Mouse (Mus musculus) neural tube, embryonic 14.5 days (tissue): ENCODE data around the gene Chrnb2. TPM values are rescaled to one million over a fixed set of nuclear protein-coding genes. Genes with fewer than 3 reads are reported as not detected.
A peak's percentile ranks its signal among the peaks of the same experiment; 100 is the strongest.

Experiments
- ATAC-seq: fragments of 200-750 bp; cut with Nextera tagmentation; 2 replicates; pipeline ENCODE4 v1.8.0; 2017; ENCODE audit warnings: low read depth, mild to moderate bottlenecking, moderate TSS enrichment, moderate library complexity
- H3K27ac ChIP-seq: fragments of 300-500 bp; sonication (generic); 2 replicates; pipeline ENCODE4 v1.5.1; 2014; ENCODE audit warnings: low read depth, mild to moderate bottlenecking, control low read depth, low read length, moderate library complexity, mixed read lengths
- H3K27me3 ChIP-seq: fragments of 300-500 bp; sonication (generic); 2 replicates; pipeline ENCODE4 v1.6.1; 2014; ENCODE audit warnings: low read length; ENCODE audit not compliant: control insufficient read depth, insufficient read depth
- H3K36me3 ChIP-seq: fragments of 300-500 bp; sonication (generic); 2 replicates; pipeline ENCODE4 v1.6.1; 2014; ENCODE audit warnings: low read length, mixed read lengths; ENCODE audit not compliant: control insufficient read depth, insufficient read depth
- H3K4me1 ChIP-seq: fragments of 300-500 bp; sonication (generic); 2 replicates; pipeline ENCODE4 v1.6.1; 2014; ENCODE audit warnings: low read length; ENCODE audit not compliant: control insufficient read depth, insufficient read depth
- H3K4me2 ChIP-seq: fragments of 300-500 bp; sonication (generic); 2 replicates; pipeline ENCODE4 v1.6.1; 2014; ENCODE audit warnings: mild to moderate bottlenecking, low read depth, low read length, control low read depth
- H3K4me3 ChIP-seq: fragments of 300-500 bp; sonication (generic); 2 replicates; pipeline ENCODE4 v1.5.1; 2014; ENCODE audit warnings: low read depth, low read length, control low read depth, mixed read lengths
- H3K9ac ChIP-seq: fragments of 300-500 bp; sonication (generic); replicated peaks from 2 replicates; pipeline ENCODE4 v1.6.1; 2014; ENCODE audit warnings: low read depth, mild to moderate bottlenecking, control low read depth, low read length, mixed read lengths
- H3K9me3 ChIP-seq: fragments of 300-500 bp; sonication (generic); 2 replicates; pipeline ENCODE4 v1.6.1; 2016; ENCODE audit warnings: low read length; ENCODE audit not compliant: control insufficient read depth
- WGBS: fragments of 180-500 bp; shearing (Covaris S2); extraction: QIAGEN DNeasy Blood & Tissue Kit; methylation state at CpG from one replicate; pipeline ENCODE4 v1.1.7; 2014; 5-methylcytosine and 5-hydroxymethylcytosine counted together
- polyA plus RNA-seq: library from polyadenylated mRNA; unstranded; fragments of >200 nt; fragmentation: Nextera tagmentation; extraction: Ambion mirVana; gene quantifications from 2 replicates; pipeline ENCODE4 v1.2.1, GENCODE M21; 2014

The Chrnb2 gene
- polyA plus RNA-seq, 1 experiment from 2014 or later, result 24.5 TPM

DNA sequence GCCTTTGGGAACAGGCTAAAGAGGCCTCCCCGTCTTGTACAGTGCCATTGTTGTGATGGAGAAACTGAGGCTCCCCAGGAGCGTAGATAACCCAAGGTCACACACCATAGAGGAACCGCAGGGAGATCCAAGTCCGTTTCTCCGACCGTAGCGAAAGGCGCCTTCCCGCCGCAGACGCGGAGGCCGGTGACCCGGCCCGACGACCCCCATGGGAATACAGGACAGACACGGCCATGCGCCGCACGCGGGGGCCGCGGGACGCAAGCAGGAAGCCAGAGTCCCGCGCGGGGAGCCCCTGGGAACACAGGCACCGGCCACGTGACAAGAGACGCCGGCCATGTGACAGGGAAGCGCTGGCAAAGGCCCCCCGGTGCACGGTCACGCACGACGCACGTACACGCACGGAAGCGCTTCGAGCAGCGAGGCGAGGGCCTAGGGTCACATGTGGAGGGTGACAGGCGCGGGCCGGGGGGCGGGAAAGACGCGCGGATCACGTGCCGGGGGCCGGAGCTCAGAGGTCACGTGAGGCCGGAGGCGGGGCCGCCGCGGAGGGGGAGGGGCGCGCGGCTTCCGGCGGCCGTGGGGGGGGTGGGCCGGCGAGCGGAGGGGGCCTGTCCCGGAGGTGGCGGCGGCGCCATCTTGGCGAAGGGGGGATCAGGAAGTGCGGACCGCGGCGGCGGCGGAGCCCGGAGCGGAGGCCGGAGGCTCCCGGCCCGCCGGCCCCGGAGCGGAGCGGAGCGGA is 8.7 kb upstream of the Chrnb2 start, which contains the start of gene Ube2q1:
Gene Ube2q1, plus strand, starts transcription at position 649 of the 742 bp plus-strand sequence.
- H3K4me1 ChIP-seq, result peaks cover 29% of the 10 kb centered on the region
- H3K4me2 ChIP-seq, result peak within 1 kb of the TSS; percentile 82
- H3K9me3 ChIP-seq, result no peaks in the 10 kb centered on the region
- H3K4me3 ChIP-seq, result peak within 1 kb of the TSS; percentile 97
- under 1% methylated on average over 55 of the region's 90 CpGs for WGBS
- peak; percentile 95 for ATAC-seq
- peak within 1 kb of the TSS; percentile 96 for H3K27ac ChIP-seq
- H3K9ac ChIP-seq, result peak within 1 kb of the TSS; percentile 91
- peaks cover 18% of the 10 kb centered on the region for H3K36me3 ChIP-seq
- no peaks in the 10 kb centered on the region for H3K27me3 ChIP-seq

DNA sequence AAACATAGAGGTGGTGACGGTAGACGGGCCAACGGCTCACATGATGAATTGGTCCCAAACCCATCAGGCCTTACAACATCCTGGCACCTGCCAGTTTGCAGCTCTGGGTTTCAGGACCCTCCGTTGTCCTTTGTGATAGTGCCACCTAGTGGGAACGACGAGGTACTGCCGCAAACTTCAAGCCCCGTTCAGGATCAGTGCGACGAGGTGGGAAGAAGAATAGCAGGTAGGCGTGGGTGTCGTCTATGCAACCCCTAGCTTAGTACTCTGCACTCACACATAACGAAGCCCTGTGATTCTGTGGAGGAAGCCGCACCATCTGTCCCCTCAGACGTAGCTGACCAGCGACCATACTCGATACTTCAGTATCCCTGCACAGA is 8.1 kb upstream of the Chrnb2 start:
- H3K36me3 ChIP-seq, result peaks cover 13% of the 10 kb centered on the region
- H3K4me2 ChIP-seq, result peak overlapping the region; percentile 82
- H3K27ac ChIP-seq, result peak overlapping the region; percentile 96
- H3K9ac ChIP-seq, result peak overlapping the region; percentile 91
- peak overlapping the region; percentile 97 for H3K4me3 ChIP-seq
- H3K9me3 ChIP-seq, result no peaks in the 10 kb centered on the region
- WGBS, result 0% methylated on average over 17 of the region's 17 CpGs
- ATAC-seq, result peak; percentile 72
- no peaks in the 10 kb centered on the region for H3K27me3 ChIP-seq
- H3K4me1 ChIP-seq, result peaks cover 29% of the 10 kb centered on the region

DNA sequence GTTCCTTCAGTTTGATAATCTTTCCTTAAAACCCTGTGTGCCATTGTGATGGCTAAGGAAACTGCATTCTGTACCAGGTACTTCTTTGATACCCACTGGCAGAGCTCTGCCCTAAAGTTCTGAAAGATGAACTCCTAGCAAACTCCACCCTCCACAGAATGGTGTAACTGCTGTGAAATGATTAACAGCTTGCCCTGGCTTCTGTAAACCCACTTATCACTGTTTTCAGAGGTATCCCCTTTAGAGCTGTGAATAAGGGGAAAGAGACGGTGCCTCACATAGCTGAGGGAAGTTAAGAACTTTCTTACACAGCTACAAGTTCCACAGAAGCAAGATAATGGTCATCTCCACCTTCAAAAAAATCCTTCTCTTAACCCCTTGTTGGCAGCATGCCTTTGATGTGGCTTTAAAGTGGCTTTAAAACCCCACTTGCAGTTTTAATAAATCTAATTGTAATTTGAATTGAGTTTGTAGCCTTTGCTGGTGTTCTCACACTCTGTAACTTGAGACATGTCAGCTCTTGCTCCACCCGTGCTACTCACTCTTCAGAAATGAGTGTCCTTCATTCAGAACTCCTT is 6.1 kb upstream of the Chrnb2 start:
- H3K9me3 ChIP-seq, result no peaks in the 10 kb centered on the region
- H3K4me3 ChIP-seq, result no peak overlapping the region
- peaks cover 27% of the 10 kb centered on the region for H3K4me1 ChIP-seq
- H3K36me3 ChIP-seq, result no peaks in the 10 kb centered on the region
- 56% methylated on average over 2 of the region's 2 CpGs for WGBS
- H3K27ac ChIP-seq, result no peak overlapping the region
- no peak for ATAC-seq
- no peak overlapping the region for H3K4me2 ChIP-seq
- no peaks in the 10 kb centered on the region for H3K27me3 ChIP-seq
- no peak overlapping the region for H3K9ac ChIP-seq

DNA sequence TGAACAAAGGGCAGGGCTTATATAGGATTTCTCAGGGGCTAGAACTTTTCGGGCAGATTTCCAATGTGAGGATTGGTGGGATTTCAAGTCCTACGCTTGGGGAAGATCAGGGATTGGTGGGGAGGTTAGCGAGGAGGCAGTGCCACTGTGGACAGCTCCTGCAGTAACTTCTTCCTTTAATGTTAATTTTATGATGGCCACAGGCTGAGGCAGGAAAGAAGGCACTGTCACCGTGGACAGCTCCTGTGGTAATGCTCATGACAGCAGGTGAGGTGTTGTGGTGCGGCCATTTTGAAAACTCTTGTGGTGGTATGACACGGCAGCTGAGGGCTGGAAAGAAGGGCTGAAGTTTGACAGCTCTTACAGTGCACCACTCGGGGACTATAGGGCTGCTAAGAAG is 5.2 kb upstream of the Chrnb2 start:
- Histone ChIP-seq H3K27me3 (no peaks in the 10 kb centered on the region), H3K27ac (no peak overlapping the region), H3K4me1 (peaks cover 23% of the 10 kb centered on the region), H3K4me3 (no peak overlapping the region), H3K9me3 (no peaks in the 10 kb centered on the region), H3K36me3 (no peaks in the 10 kb centered on the region), H3K4me2 (no peak overlapping the region), H3K9ac (no peak overlapping the region)
- ATAC-seq, result no peak
- WGBS, result 74% methylated on average over 7 of the region's 7 CpGs

DNA sequence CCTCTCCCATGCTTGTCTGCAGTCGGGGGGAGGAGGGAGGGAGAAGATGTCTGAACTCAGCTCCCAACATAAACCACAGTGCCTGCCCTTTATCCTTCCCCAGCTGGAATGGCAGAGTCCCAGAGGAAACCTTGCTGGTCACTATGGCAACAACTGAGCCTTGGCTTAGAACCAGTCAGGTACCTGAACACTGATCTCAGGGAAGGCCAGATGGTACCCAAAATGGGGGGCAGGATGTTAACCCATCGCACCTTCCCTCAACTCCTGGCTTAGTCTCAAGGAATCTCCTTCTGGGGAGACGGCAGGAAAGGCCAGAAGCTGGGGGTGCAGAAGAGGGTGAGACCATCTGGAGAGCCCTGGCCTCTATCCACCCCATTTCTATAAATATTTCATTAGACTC is 4.6 kb downstream of the Chrnb2 start:
- H3K36me3 ChIP-seq, result peaks cover 27% of the 10 kb centered on the region
- H3K27ac ChIP-seq, result no peak overlapping the region; the same call in 1 of the 2 replicates
- no peaks in the 10 kb centered on the region for H3K27me3 ChIP-seq
- peak overlapping the region; percentile 44 for H3K4me2 ChIP-seq
- H3K9me3 ChIP-seq, result no peaks in the 10 kb centered on the region
- peak overlapping the region; percentile 8; the same call in 1 of the 2 replicates for H3K4me3 ChIP-seq
- no peak for ATAC-seq
- 50% methylated on average over 3 of the region's 3 CpGs for WGBS
- peak overlapping the region; percentile 29; the same call in 1 of the 2 replicates for H3K9ac ChIP-seq
- peaks cover 32% of the 10 kb centered on the region for H3K4me1 ChIP-seq

DNA sequence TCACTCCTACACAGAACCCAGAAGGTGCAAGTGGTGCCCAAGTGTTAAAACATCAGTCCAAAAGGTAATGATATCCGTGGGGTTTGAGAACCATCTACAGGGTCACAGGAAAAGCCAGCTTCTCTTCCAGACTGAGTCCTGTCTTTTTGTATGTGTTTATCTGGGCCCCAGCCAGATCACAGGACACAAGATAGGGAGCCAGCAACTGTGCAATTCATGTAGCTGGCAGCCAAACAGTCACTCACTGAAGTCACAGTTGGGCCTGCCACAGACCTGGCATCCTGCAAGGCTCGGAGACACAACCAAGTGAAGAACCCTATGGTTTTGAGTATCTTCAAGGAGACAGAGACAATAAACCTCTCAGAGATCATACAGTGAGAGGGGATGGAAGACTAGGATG is 6.6 kb downstream of the Chrnb2 start:
- no peaks in the 10 kb centered on the region for H3K27me3 ChIP-seq
- H3K4me2 ChIP-seq, result no peak overlapping the region
- H3K4me1 ChIP-seq, result peaks cover 31% of the 10 kb centered on the region
- WGBS, result 84% methylated on average over 2 of the region's 2 CpGs
- no peak overlapping the region for H3K9ac ChIP-seq
- H3K27ac ChIP-seq, result no peak overlapping the region
- ATAC-seq, result no peak
- no peaks in the 10 kb centered on the region for H3K9me3 ChIP-seq
- H3K4me3 ChIP-seq, result no peak overlapping the region
- H3K36me3 ChIP-seq, result peaks cover 27% of the 10 kb centered on the region

DNA sequence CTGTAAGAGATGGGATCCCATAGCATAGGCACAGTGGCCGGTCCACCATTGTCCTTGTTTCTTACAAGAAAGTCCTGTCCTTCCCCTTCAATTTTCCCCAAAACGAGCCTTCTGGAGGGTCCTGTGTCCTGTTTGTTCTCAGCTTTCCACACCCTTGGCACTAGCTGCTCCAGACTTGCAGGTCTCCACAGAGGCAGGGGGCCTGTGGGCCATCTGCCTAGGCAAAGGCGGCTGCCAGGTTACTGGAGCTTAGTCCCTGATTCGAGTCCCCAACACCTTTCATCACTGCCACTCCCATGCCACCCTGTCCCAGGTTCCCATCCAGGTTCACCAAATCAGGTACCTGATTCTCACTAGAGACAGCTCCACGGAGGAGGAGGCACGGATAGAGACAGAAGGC is 9.1 kb downstream of the Chrnb2 start:
- Histone ChIP-seq H3K9ac (no peak overlapping the region), H3K4me1 (peaks cover 26% of the 10 kb centered on the region), H3K36me3 (peaks cover 44% of the 10 kb centered on the region), H3K4me2 (no peak overlapping the region), H3K9me3 (no peaks in the 10 kb centered on the region), H3K27me3 (no peaks in the 10 kb centered on the region), H3K4me3 (no peak overlapping the region), H3K27ac (no peak overlapping the region)
- ATAC-seq, result no peak
- 77% methylated on average over 6 of the region's 6 CpGs for WGBS

DNA sequence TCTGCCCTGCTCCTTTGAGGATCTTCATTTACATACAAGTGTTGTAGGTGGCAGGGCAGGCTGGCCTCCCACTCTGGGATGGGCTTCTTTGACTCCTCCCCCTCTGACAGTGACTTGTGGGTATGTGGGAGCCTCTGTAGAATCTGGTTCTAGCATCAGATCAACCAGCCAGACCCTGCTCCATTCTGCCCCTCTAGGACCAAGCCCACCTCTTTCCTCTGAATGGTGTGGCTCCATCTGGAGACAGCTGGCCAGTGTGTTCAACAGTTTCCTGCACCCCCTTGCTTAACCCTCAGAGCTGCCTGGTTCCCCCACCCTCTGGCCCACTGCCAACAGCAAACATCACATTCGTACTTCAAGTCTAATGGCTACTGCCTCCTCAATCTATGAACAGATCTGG is 12.1 kb downstream of the Chrnb2 start:
- no peaks in the 10 kb centered on the region for H3K9me3 ChIP-seq
- H3K27ac ChIP-seq, result no peak overlapping the region
- H3K27me3 ChIP-seq, result no peaks in the 10 kb centered on the region
- H3K9ac ChIP-seq, result no peak overlapping the region
- H3K4me1 ChIP-seq, result no peaks in the 10 kb centered on the region
- H3K4me2 ChIP-seq, result no peak overlapping the region
- H3K4me3 ChIP-seq, result no peak overlapping the region
- WGBS, result 35% methylated on average over 1 of the region's 1 CpGs
- H3K36me3 ChIP-seq, result peaks cover 48% of the 10 kb centered on the region
- no peak for ATAC-seq

DNA sequence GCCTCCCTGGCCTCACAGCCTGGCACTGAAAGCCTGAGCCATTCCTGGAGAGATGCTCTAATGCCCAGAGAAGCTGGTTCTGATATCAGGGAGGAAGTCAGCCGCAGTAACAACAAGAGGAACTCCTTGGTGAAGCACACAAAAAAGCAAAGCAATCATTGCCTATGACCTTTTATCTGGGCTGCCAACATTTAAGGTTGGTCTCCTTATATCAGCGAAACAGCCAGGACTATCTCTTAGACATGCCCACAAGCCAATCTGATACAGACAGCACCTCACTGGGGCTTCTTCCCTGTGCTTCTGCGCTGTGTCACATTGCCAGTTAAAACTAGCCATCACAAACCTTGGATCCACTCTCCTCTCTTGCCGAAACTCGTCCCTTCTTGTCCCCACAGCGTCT is 25.9 kb downstream of the Chrnb2 start:
- WGBS, result 97% methylated on average over 6 of the region's 6 CpGs
- Histone ChIP-seq H3K4me1 (no peaks in the 10 kb centered on the region), H3K9me3 (no peaks in the 10 kb centered on the region), H3K4me3 (no peak overlapping the region), H3K36me3 (peaks cover 24% of the 10 kb centered on the region), H3K9ac (no peak overlapping the region), H3K4me2 (no peak overlapping the region), H3K27ac (no peak overlapping the region), H3K27me3 (no peaks in the 10 kb centered on the region)
- ATAC-seq, result no peak
